Comparison of ENCODE assay signal across 15 mouse cellular contexts in genomic region chr6:116047366-116047765, GRCm38 (mm10). TPM values are rescaled to one million over a fixed set of nuclear protein-coding genes. Genes with fewer than 3 reads are reported as not detected.
DNase-seq lines count a peak whose midpoint lies in the region; ATAC-seq lines count a peak whose summit lies in the region.
"Had no signal": no experiment of that assay in that cellular context is flagged by ENCODE, and none has a peak within 500 bp of the region (broad histone marks: within the 10 kb centered on the region; RNA-seq: fewer than 3 reads in every experiment).

No protein-coding gene starts in this region.

- no peaks in the 10 kb centered on the region for H3K27me3 ChIP-seq in forebrain, embryonic 11.5 days (ENCODE audit: control insufficient read depth, insufficient read depth, low read length)
- H3K27me3 ChIP-seq: CH12.LX; forebrain, embryonic 15.5 days; liver, embryonic 12.5 days; neural tube, embryonic 13.5 days had no signal

- H3K4me2 ChIP-seq in forebrain, embryonic 11.5 days (ENCODE audit: low read depth, low read length, severe bottlenecking): no peak overlapping the region
- H3K4me2 ChIP-seq: forebrain, embryonic 15.5 days; liver, embryonic 12.5 days; neural tube, embryonic 13.5 days had no signal

- no peak overlapping the region for H3K27ac ChIP-seq in forebrain, embryonic 11.5 days (ENCODE audit: low read depth, low read length)
- H3K27ac ChIP-seq: forebrain, embryonic 15.5 days; liver, embryonic 12.5 days; neural tube, embryonic 13.5 days had no signal

- peak; percentile 38 to 47 for DNase-seq in heart, adult 18-20 months
- DNase-seq in heart, postnatal 14 days: no peak
- DNase-seq in lung, postnatal 36 days: peak; percentile 43
- DNase-seq in lung, postnatal 14 days: no peak
- DNase-seq in fibroblast of lung, adult 2 months (ENCODE audit: low read depth): peak; percentile 35
- no peak for DNase-seq in forebrain, embryonic 11.5 days (ENCODE audit: low spot score)
- DNase-seq: cerebellum, adult 8-10 months; kidney, adult 9 months; kidney, postnatal 4 days; left cerebral cortex, postnatal 4 days had no signal

- H3K9me3 ChIP-seq in forebrain, embryonic 11.5 days (ENCODE audit: control insufficient read depth, low read length): peaks cover 3% of the 10 kb centered on the region; the same call in 1 of the 2 replicates

- H3K4me1 ChIP-seq in forebrain, embryonic 11.5 days (replicated peaks; ENCODE audit: control insufficient read depth, insufficient read depth, low read length): 0 out of 2 replicates have a peak, but pooled peaks cover 3% of the 10 kb centered on the region

- intact Hi-C loops in heart, postnatal 14 days (cut with DNase I): loop anchor here (5.0 kb wide), 1 partner anchor 60 kb away; no protein-coding TSS in a partner anchor

- H3K4me3 ChIP-seq in forebrain, embryonic 11.5 days (ENCODE audit: low read depth, low read length): no peak overlapping the region
- H3K4me3 ChIP-seq: forebrain, embryonic 15.5 days; liver, embryonic 12.5 days; neural tube, embryonic 13.5 days had no signal

- no peak for ATAC-seq in forebrain, embryonic 11.5 days (replicated peaks; ENCODE audit: low FRiP score)
- ATAC-seq in inflammation-experienced regulatory T-cells, adult 6 months: no peak
- ATAC-seq: forebrain, embryonic 15.5 days had no signal

- WGBS in forebrain, embryonic 11.5 days: 78% methylated on average over 3 of the region's 3 CpGs

- no peaks in the 10 kb centered on the region; the same call in 1 of the 2 replicates for H3K36me3 ChIP-seq in forebrain, embryonic 11.5 days (ENCODE audit: control insufficient read depth, insufficient read depth, low read length)

- H3K9ac ChIP-seq in forebrain, embryonic 11.5 days (ENCODE audit: low read length): no peak overlapping the region
- H3K9ac ChIP-seq: forebrain, embryonic 15.5 days; liver, embryonic 12.5 days; neural tube, embryonic 13.5 days had no signal

RNA-seq across cellular contexts. Expression of gene Plxnd1, which starts 52.6 kb away (rescaled TPM):
- 10 to 100 TPM; 54.6 to 68.7 TPM for total RNA-seq in heart, adult 18-20 months (2021)
- total RNA-seq in heart, postnatal 14 days (2021): 100 to 1,000 TPM; 113 to 133 TPM
- 23.9 and 25.5 TPM in 2 replicates for polyA plus RNA-seq in forebrain, embryonic 11.5 days (2014; fragmentation: Nextera tagmentation; extraction: Ambion mirVana)
- 10 to 100 TPM in 1 of 3 experiments, 1 to 10 TPM in 2; 7.4 to 12.5 (median 8.0) TPM for polyA plus RNA-seq in inflammation-experienced regulatory T-cells, adult 6 months (2017; shearing (Covaris generic))

Comparison
In these comparisons a context has a peak if more than half of its experiments do, and no peak if none do; other contexts are left out.
1. DNase-seq: peak in heart, adult 18-20 months (2 of 2), lung, postnatal 36 days (single experiment) and fibroblast of lung, adult 2 months (single experiment); none in heart, postnatal 14 days (0 of 2), lung, postnatal 14 days (single experiment) and forebrain, embryonic 11.5 days (single experiment).